Mouse (Mus musculus) small intestine, adult 2 months (tissue): ENCODE measurements around the gene B3gnt9.

Source experiments
- CTCF ChIP-seq: fragments of 200-500 bp; IDR thresholded peaks from 2 replicates; pipeline ENCODE4 v1.5.1; 2012; ENCODE audit warnings: low read depth, mild to moderate bottlenecking, control low read depth, inconsistent platforms, low read length, moderate library complexity, mixed read lengths; ENCODE audit not compliant: insufficient replicate concordance, insufficient read length; ENCODE audit errors: extremely low read depth
- POLR2A ChIP-seq: fragments of 200-500 bp; IDR thresholded peaks from 2 replicates; pipeline ENCODE4 v1.6.1; 2012; ENCODE audit warnings: low read depth, mild to moderate bottlenecking, control low read depth, inconsistent platforms, low read length, moderate library complexity

- TF ChIP-seq POLR2A (no peak), CTCF (no peak)
Measured at GRCm38 (mm10) chr8:105251954-105252353, 3.0 kb downstream of the B3gnt9 start.
